Mouse (Mus musculus) spleen, adult 2 months (tissue): ENCODE measurements at regions not wholly inside any gene's neighbourhood (a gene's known extent, or its start where the extent isn't known, plus 50 kb on each side); places are given as distances from the start of the nearest gene placed in this dataset.

Experiments
- DNase-seq, 2 experiments: peaks; one replicate each; pipeline versions ENCODE4 v3.0.0 to v3.0.0-alpha.2; 2012 to 2021; ENCODE audit warnings: low spot score in 2 of 2, low read depth in 1 of 2
- H3K27ac ChIP-seq: fragments of 200-500 bp; 2 replicates; pipeline ENCODE4 v1.5.1; 2012; ENCODE audit warnings: low read length, inconsistent platforms; ENCODE audit not compliant: insufficient read depth
- H3K27me3 ChIP-seq: fragments of 200-500 bp; 2 replicates; pipeline ENCODE4 v1.6.1; 2012; ENCODE audit warnings: mild to moderate bottlenecking, moderate library complexity, low read length, inconsistent platforms; ENCODE audit not compliant: control insufficient read depth, insufficient read depth
- H3K36me3 ChIP-seq: fragments of 200-500 bp; 2 replicates; pipeline ENCODE4 v1.6.1; 2012; ENCODE audit warnings: mild to moderate bottlenecking, low read length, inconsistent platforms; ENCODE audit not compliant: control insufficient read depth, insufficient read depth
- H3K4me1 ChIP-seq: fragments of 200-500 bp; 2 replicates; pipeline ENCODE4 v1.6.1; 2011; ENCODE audit warnings: inconsistent platforms; ENCODE audit not compliant: control insufficient read depth, insufficient read depth, insufficient read length
- H3K4me3 ChIP-seq: fragments of 200-500 bp; 2 replicates; pipeline ENCODE4 v1.5.1; 2011; ENCODE audit warnings: mild to moderate bottlenecking, inconsistent platforms; ENCODE audit not compliant: insufficient read depth, insufficient read length; ENCODE audit errors: extremely low read depth
- CTCF ChIP-seq: fragments of 200-500 bp; IDR thresholded peaks from 2 replicates; pipeline ENCODE4 v1.5.1; 2011; ENCODE audit warnings: mild to moderate bottlenecking, inconsistent platforms; ENCODE audit not compliant: insufficient read depth, insufficient read length, insufficient replicate concordance; ENCODE audit errors: extremely low read depth
- POLR2A ChIP-seq: fragments of 200-500 bp; IDR thresholded peaks from 2 replicates; pipeline ENCODE4 v1.6.1; 2011; ENCODE audit warnings: low read depth, low read length, inconsistent platforms
- WGBS: fragments of 180-500 bp; shearing (Covaris S2); methylation state at CpG from one replicate; pipeline ENCODE4 v1.1.7; 2018; 5-methylcytosine and 5-hydroxymethylcytosine counted together

DNA sequence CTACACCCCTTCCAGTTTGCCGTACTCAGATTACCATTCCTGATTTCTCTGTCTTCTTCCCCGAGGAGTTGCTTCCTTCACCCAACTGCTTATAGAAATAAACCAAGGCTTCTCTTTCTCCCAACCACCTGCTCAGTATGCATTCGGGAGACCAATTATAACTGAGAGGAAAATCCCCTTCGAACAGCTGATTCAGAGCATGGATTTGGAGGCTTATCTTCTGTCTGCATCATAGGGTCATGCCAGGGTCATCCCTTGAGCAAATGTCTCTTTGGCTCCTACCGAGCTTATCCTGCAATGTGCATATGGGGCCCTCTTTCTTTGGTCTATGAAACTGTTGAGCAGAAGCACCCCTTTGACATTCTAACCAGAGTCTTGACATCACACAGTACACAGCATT is 79.0 kb upstream of the Jazf1 start:
- TF ChIP-seq CTCF (no peak), POLR2A (no peak)
- no peak for DNase-seq
- H3K27ac ChIP-seq, result no peak overlapping the region
- 87% methylated on average over 5 of the region's 5 CpGs for WGBS
- no peaks in the 10 kb centered on the region for H3K4me1 ChIP-seq
- no peak overlapping the region for H3K4me3 ChIP-seq
- no peaks in the 10 kb centered on the region for H3K36me3 ChIP-seq
- H3K27me3 ChIP-seq, result no peaks in the 10 kb centered on the region; the same call in 1 of the 2 replicates

DNA sequence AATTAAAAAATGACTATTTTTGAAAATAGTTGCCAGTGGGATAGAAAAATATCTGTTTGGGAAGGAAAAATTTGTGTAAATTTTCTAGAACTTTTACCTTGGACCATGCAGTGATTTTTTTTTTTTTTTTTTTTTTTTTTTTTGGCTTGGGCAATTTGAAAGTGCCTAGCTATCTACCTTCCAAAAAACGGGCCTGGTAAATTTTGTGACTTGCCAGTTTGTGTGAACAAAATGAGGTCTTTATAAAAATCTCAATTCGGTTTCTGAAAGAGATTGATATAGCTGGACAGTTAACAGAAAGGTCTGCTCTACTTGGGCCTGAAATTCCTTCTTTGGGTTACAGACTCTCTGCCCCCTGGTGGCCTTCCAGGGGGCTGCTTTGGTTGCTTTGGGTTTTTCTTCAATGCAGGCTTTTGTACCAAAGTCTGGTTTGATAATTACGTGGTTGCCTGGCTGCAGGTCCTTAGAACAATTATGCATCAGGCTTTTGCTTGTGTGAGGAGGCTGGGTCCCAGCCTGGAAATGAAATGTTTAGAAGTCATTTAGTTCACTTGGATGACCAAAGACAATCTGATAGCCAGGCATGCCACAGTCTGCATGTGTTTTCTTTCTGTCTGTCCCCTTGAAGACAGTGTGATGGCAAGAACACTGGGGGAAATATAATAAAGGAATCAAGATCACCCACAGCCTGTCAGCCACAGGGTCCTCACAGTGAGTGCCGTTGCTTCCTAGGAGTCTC is 75.6 kb upstream of the Jazf1 start:
- TF ChIP-seq CTCF (peak; percentile 32; the same call in 1 of the 2 replicates), POLR2A (no peak)
- Histone ChIP-seq H3K4me1 (no peaks in the 10 kb centered on the region), H3K36me3 (no peaks in the 10 kb centered on the region), H3K4me3 (no peak overlapping the region), H3K27ac (no peak overlapping the region), H3K27me3 (no peaks in the 10 kb centered on the region; the same call in 1 of the 2 replicates)
- WGBS, result 34% methylated on average over 4 of the region's 4 CpGs
- no peak for DNase-seq

DNA sequence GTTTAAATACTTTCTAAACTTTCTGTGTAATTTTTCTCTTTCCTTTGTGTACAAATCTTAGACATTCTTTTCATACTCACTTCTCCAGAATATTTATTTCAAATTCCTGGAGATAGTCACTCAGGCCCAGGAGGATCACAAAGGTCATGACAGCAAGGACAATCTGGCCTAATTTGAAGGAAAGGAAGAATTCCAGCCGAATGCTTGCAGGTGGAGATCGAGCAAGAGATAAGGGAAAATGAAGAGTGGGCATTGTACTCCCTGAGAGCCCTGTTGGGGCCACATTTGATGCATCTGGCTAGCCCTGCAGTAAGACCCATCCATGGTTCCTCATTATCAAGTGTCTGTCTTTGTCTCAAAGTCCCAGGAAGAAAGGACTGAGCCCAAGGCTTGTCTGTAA is 66.0 kb upstream of the Jazf1 start:
- H3K4me1 ChIP-seq, result no peaks in the 10 kb centered on the region
- no peak overlapping the region for H3K27ac ChIP-seq
- TF ChIP-seq POLR2A, result no peak
- TF ChIP-seq CTCF, result no peak
- no peak for DNase-seq
- H3K4me3 ChIP-seq, result no peak overlapping the region
- no peaks in the 10 kb centered on the region for H3K27me3 ChIP-seq
- H3K36me3 ChIP-seq, result no peaks in the 10 kb centered on the region
- WGBS, result 73% methylated on average over 2 of the region's 2 CpGs

DNA sequence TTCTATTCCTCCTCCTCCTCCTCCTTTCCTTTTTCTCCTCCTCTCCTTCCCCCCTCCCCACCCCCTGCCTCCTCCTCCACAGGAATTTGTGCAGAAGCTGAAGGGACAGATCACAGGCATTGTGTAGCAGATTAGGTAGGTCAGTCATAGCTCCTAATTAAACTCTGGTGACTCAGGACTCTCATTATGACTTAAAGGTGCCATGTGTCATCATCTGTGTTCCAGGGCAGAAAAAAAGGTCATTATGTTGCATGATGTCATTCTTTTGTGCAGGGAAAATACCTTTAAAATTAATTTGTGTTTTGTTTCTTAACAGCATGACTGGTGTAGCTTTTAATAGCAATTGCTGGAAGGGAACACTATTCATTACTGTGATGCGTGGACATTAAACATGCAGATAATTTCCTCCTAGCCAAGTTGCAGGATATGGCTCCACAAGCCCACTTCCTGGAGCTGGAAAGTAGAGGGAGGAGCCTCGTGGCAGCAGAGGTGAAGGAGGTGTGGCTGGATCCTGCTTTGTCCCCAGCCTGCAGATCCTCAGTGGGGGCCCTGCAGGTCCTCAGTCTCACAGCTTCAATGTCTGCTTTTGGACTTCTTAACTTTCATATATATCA is 62.4 kb upstream of the Jazf1 start:
- TF ChIP-seq POLR2A (no peak), CTCF (no peak)
- no peaks in the 10 kb centered on the region for H3K27me3 ChIP-seq
- no peak for DNase-seq
- no peak overlapping the region for H3K4me3 ChIP-seq
- no peaks in the 10 kb centered on the region for H3K36me3 ChIP-seq
- WGBS, result 10% methylated on average over 2 of the region's 2 CpGs
- no peak overlapping the region for H3K27ac ChIP-seq
- no peaks in the 10 kb centered on the region for H3K4me1 ChIP-seq

DNA sequence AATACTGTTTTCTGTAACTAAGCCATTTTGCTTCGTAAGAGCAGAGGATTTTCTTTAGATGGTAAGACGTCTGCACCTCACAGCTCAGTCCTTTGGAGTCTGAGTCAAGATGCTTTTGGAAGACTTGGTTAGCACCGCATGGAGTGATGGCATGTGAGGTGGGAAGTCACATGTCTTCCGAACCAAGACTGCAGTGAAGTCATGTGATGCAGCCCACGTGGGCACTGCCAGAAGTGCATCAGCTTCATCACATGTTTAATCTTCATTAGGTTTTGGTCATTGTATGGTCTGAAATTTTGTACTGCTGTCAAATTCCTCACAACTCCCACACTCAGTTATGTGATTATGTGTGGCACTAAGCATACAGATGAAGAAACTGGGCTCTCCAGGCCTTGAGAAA is 58.3 kb upstream of the Jazf1 start:
- no peaks in the 10 kb centered on the region for H3K36me3 ChIP-seq
- TF ChIP-seq POLR2A (no peak), CTCF (no peak)
- no peak overlapping the region for H3K27ac ChIP-seq
- H3K4me1 ChIP-seq, result no peaks in the 10 kb centered on the region
- H3K4me3 ChIP-seq, result no peak overlapping the region
- no peak for DNase-seq
- no peaks in the 10 kb centered on the region for H3K27me3 ChIP-seq
- WGBS, result 82% methylated on average over 5 of the region's 5 CpGs

DNA sequence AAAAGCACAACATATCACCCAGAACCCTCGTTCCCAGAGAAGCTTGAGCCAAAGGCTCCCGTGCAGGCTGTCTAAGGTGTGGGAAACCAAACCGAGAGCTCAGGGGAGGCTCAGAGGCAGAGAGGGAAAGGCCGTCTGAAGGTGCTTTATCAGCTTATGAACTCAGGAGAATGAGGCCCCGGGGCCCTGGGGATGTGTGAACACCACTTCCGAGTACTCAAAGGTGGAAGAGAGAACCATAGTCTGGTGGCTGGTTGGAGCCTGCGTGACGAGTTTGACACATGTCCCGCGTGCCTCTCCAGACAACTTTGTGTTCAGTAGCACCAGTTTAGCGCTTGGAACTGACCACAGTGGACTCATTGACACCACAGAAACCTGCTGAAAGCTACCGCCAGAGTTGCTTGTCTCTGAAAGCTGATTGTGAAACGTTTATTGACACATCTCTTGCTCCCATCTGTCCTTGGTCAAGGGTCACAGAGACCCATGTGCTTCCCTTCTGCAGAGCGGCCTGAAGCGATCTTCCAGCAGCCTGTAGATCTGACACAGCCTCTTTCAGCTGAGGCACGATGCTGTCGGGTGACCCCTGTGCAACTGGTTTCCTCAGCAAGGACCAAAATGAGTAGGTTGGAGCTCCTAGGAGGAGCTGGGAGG is 56.5 kb upstream of the Jazf1 start:
- DNase-seq, result no peak
- no peaks in the 10 kb centered on the region for H3K4me1 ChIP-seq
- TF ChIP-seq POLR2A (no peak), CTCF (no peak)
- H3K27ac ChIP-seq, result no peak overlapping the region
- H3K36me3 ChIP-seq, result no peaks in the 10 kb centered on the region
- no peaks in the 10 kb centered on the region for H3K27me3 ChIP-seq
- no peak overlapping the region for H3K4me3 ChIP-seq
- WGBS, result 89% methylated on average over 17 of the region's 17 CpGs
